Mouse (Mus musculus): ENCODE results near the gene Ccser1.

Gene Ccser1

GRCm38 (mm10) chr6:62264525-62264924 lies 1084.4 kb downstream of the Ccser1 start:
- no peak for ATAC-seq (ENCODE audit: insufficient number of reproducible peaks, low FRiP score, low TSS enrichment)

GRCm38 (mm10) chr6:62281256-62281655 lies 1101.1 kb downstream of the Ccser1 start:
- ATAC-seq (ENCODE audit: insufficient number of reproducible peaks, low FRiP score, low TSS enrichment): no peak

GRCm38 (mm10) chr6:62301576-62302312 lies 1121.6 kb downstream of the Ccser1 start:
- ATAC-seq (ENCODE audit: insufficient number of reproducible peaks, low FRiP score, low TSS enrichment): no peak

GRCm38 (mm10) chr6:62318627-62319026 lies 1138.5 kb downstream of the Ccser1 start:
- ATAC-seq (ENCODE audit: insufficient number of reproducible peaks, low FRiP score, low TSS enrichment): no peak

- peak; percentile 88 for ATAC-seq (ENCODE audit: insufficient number of reproducible peaks, low FRiP score, low TSS enrichment)
These were observed 1160.2 kb downstream of the Ccser1 start for GRCm38 (mm10) chr6:62340319-62340718.

- ATAC-seq (ENCODE audit: insufficient number of reproducible peaks, low FRiP score, low TSS enrichment): no peak
These were observed 1187.7 kb downstream of the Ccser1 start for GRCm38 (mm10) chr6:62367802-62368201.
